Mouse (Mus musculus) CD4-positive, CD25-positive, alpha-beta regulatory T cell (primary cell): Measurements from ENCODE around the gene Fam166a. TPM values are rescaled to one million over a fixed set of nuclear protein-coding genes. Genes with fewer than 3 reads are reported as not detected.

Experiments used
- polyA plus RNA-seq: library from polyadenylated mRNA; unstranded; fragments of 100-300 nt; shearing (Covaris generic); gene quantifications from one replicate; pipeline ENCODE4 v1.2.1, GENCODE M21; 2017

Gene Fam166a
- polyA plus RNA-seq, result 0.49 TPM

GRCm38 (mm10) chr2:25218445-25218844 lies at the start of gene Fam166a:
TSS of gene Fam166a (plus strand) at chr2:25218745.

GRCm38 (mm10) chr2:25180478-25180903 lies 38.1 kb upstream of the Fam166a start, which contains the start of gene Nrarp:
TSS of gene Nrarp (plus strand) at chr2:25180758.

GRCm38 (mm10) chr2:25196172-25196954 lies 22.2 kb upstream of the Fam166a start, which contains the start of gene Tor4a:
TSS of gene Tor4a (minus strand) at chr2:25196886.

GRCm38 (mm10) chr2:25211121-25211670 lies 7.3 kb upstream of the Fam166a start, which contains the start of gene Nelfb:
TSS of gene Nelfb (minus strand) at chr2:25211489.

DNA sequence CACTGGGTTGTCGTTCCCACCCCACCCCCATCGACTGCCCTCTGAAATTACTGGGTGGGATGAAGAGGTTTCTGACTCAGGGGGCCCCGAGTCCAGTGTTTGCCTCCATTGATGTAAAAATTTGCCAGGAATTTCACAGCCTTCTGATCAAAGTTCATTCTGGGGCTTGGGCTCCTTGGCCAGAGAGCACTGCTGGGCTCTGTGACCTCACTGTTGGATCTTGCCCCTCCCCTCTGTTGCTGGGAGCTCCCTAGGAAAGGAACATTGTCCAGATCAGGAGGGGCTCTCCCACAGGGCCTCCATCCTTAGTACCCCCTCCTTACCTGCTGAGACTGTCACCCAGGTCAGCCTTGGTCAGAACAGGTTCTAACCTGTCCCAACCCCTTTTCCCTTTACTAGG lies 4.1 kb upstream of the Fam166a start, which contains the start of gene Stpg3:
Gene Stpg3, minus strand, starts transcription at position 194 of the 400 bp plus-strand sequence.

GRCm38 (mm10) chr2:25224492-25224765 lies 5.9 kb downstream of the Fam166a start, which contains the start of gene Tubb4b:
TSS of gene Tubb4b (minus strand) at chr2:25224702.

GRCm38 (mm10) chr2:25234050-25234449 lies 15.5 kb downstream of the Fam166a start, which contains the start of gene Slc34a3:
TSS of gene Slc34a3 (minus strand) at chr2:25234364.

DNA sequence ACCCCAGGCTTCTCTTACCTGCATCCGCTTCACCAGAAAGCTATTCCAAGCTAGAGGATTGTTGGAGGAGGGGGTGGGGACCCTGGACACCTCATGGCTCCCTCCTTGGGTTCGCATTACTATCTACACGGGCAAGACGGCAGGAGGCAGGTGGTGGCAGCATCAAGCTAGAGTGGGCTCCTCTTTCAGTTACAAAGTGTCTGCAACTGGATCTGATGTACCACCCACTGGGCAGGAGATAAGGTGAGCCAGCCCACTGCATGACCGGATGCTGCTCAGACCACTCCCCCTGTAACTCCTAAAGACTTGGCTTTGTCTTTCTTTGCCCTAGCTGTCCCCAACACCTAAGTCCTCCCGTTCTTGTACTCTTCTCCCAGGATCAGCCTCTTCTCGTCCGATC lies 18.1 kb downstream of the Fam166a start, which contains the start of gene Rnf224:
Gene Rnf224, minus strand, starts transcription at position 174 of the 400 bp plus-strand sequence.

GRCm38 (mm10) chr2:25242101-25242506 lies 23.6 kb downstream of the Fam166a start, which contains the start of the genes Rnf208 and Cysrt1:
TSS of gene Rnf208 (plus strand) at chr2:25242255.
TSS of gene Cysrt1 (minus strand) at chr2:25242452.

DNA sequence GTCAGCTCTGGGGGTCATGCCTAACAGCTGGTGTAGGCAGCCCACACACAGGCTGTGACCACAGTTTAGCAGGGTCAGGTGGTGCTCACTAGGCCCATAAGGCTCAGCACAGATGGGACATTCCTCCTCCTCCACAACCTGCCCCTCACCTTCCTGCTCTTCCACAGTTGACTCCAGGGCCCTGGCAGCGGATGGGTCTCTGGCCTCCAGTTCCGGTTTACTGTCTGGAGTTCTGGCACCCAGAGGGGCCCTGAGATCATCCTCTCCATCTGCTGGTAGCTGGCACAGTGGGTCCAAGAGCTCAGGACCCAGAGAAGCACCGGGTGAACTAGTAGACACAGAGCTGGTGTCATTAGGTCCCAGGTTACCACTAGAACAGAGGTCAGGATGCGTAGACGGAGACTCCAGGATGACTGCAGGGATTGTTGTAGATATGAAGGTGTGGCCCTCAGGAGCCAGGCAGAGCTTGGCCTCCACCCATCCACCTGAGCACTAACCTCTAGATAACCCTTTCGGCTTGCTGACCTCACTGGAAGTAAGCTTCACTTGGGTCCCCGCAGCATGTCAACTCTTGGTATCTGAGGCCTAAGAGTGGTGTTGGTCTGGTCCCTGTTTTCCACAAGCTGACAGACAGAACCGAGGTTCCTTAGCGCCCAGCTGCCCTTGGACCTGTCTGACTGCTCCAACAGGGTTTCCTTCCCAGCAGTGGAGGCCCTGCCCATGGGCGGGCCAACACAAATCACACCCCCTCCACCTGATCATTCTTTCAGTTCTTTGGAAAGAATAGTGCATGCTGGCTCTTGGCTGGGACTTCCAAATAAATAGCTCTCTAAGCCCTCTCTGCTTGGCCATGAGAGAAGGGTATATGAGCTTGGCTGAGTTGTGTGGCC lies 27.9 kb downstream of the Fam166a start, which contains the start of gene AL732309.1:
Gene AL732309.1, minus strand, starts transcription at position 681 of the 890 bp plus-strand sequence.

DNA sequence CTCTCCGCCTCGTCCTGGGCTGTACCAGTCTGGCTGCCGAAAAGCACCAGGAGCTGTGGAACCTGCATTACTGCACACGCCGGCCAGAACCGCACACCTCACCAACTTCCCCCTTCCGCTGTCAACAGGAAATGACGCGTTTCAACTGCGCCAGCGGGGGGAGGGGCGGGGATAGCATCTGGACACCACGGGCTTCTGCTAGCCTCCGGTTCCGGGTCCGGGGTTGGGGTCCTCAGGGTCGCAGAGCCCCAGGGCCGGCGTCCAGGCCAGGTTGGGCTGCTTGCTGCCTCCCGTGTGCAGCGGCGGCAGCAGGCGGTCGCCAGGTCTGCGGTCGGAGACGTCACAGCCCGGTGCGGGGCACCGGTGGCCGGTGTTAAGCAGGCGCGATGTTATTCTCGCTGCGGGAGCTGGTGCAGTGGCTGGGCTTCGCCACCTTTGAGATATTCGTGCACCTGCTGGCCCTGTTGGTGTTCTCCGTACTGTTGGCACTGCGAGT lies 36.8 kb downstream of the Fam166a start, which contains the start of gene Tmem203:
Gene Tmem203, plus strand, starts transcription at position 156 of the 496 bp plus-strand sequence.

GRCm38 (mm10) chr2:25262291-25262767 lies 43.8 kb downstream of the Fam166a start, which contains the start of gene Tprn:
TSS of gene Tprn (plus strand) at chr2:25262618.

Other genes starting within 250 kb of the Fam166a start
- gene Mrpl41, start 243.6 kb upstream of the Fam166a start, polyA plus RNA-seq, result 90.2 TPM
- 80.4 TPM for gene Pnpla7, start 242.7 kb upstream of the Fam166a start, polyA plus RNA-seq
- gene Nsmf, start 164.4 kb upstream of the Fam166a start, polyA plus RNA-seq, result 53.2 TPM
- gene Entpd8, start 138.4 kb upstream of the Fam166a start, polyA plus RNA-seq, result 0.37 TPM
- 8.3 TPM for gene Noxa1, start 123.6 kb upstream of the Fam166a start, polyA plus RNA-seq
- 5.1 TPM for gene Nrarp, start 38.0 kb upstream of the Fam166a start, polyA plus RNA-seq
- gene Tor4a, start 21.9 kb upstream of the Fam166a start, polyA plus RNA-seq, result 115 TPM
- gene Nelfb, start 7.3 kb upstream of the Fam166a start, polyA plus RNA-seq, result 141 TPM
- not detected for gene Stpg3, start 4.1 kb upstream of the Fam166a start, polyA plus RNA-seq
- 174 TPM for gene Tubb4b, start 6.0 kb downstream of the Fam166a start, polyA plus RNA-seq
- not detected for gene Slc34a3, start 15.6 kb downstream of the Fam166a start, polyA plus RNA-seq
- not detected for gene Rnf224, start 18.0 kb downstream of the Fam166a start, polyA plus RNA-seq
- 2.2 TPM for gene Rnf208, start 23.5 kb downstream of the Fam166a start, polyA plus RNA-seq
- not detected for gene Cysrt1, start 23.7 kb downstream of the Fam166a start, polyA plus RNA-seq
- 7.9 TPM for gene AL732309.1, start 28.1 kb downstream of the Fam166a start, polyA plus RNA-seq
- gene Tmem203, start 36.7 kb downstream of the Fam166a start, polyA plus RNA-seq, result 25.3 TPM
- gene Tprn, start 43.9 kb downstream of the Fam166a start, polyA plus RNA-seq, result 18.9 TPM
- 118 TPM for gene Ssna1, start 53.7 kb downstream of the Fam166a start, polyA plus RNA-seq
- gene Anapc2, start 53.7 kb downstream of the Fam166a start, polyA plus RNA-seq, result 116 TPM
- not detected for gene Tmem210, start 69.4 kb downstream of the Fam166a start, polyA plus RNA-seq
- 0.14 TPM for gene Lrrc26, start 71.2 kb downstream of the Fam166a start, polyA plus RNA-seq
- 0.25 TPM for gene Grin1, start 100.4 kb downstream of the Fam166a start, polyA plus RNA-seq
- gene Man1b1, start 113.6 kb downstream of the Fam166a start, polyA plus RNA-seq, result 21.4 TPM
- 20.6 TPM for gene Dpp7, start 137.6 kb downstream of the Fam166a start, polyA plus RNA-seq
- 40.8 TPM for gene Uap1l1, start 146.9 kb downstream of the Fam166a start, polyA plus RNA-seq
- 0.87 TPM for gene Sapcd2, start 153.6 kb downstream of the Fam166a start, polyA plus RNA-seq
- not detected for gene Entpd2, start 177.1 kb downstream of the Fam166a start, polyA plus RNA-seq
- gene Npdc1, start 180.6 kb downstream of the Fam166a start, polyA plus RNA-seq, result 0.96 TPM
- gene Fut7, start 204.5 kb downstream of the Fam166a start, polyA plus RNA-seq, result 5.3 TPM
- gene Abca2, start 210.0 kb downstream of the Fam166a start, polyA plus RNA-seq, result 74.7 TPM
- gene Clic3, start 238.1 kb downstream of the Fam166a start, polyA plus RNA-seq, result 3.2 TPM
- 112 TPM for gene Paxx, start 242.3 kb downstream of the Fam166a start, polyA plus RNA-seq